Mouse (Mus musculus) CD8-positive naive resting alpha-beta T cell, adult 2 months (primary cell): ENCODE data around the gene Tpbg.
"Not testable (repeated sequence)": the region's sequence is repeated elsewhere in the genome, so short reads cannot be mapped to it uniquely, and the experiment has no call there.

Experiments
- DNase-seq, 2 experiments: peaks; one replicate each; pipeline ENCODE4 v3.0.0; 2022; ENCODE audit warnings: low read depth in 2 of 2, low spot score in 2 of 2

The Tpbg gene

GRCm38 (mm10) chr9:85842351-85843011 is at the start of gene Tpbg:
Gene Tpbg (plus strand): TSS chr9:85842380.
- DNase-seq = no peak

GRCm38 (mm10) chr9:85801986-85802385 is 40.2 kb upstream of the Tpbg start:
- DNase-seq = not testable (repeated sequence)

GRCm38 (mm10) chr9:85802563-85802962 is 39.6 kb upstream of the Tpbg start:
- no peak for DNase-seq

GRCm38 (mm10) chr9:85806411-85806810 is 35.8 kb upstream of the Tpbg start:
- no peak for DNase-seq

GRCm38 (mm10) chr9:85809246-85809645 is 32.9 kb upstream of the Tpbg start:
- DNase-seq = no peak

- no peak for DNase-seq
These were observed 21.4 kb upstream of the Tpbg start for GRCm38 (mm10) chr9:85820829-85821228.

- no peak for DNase-seq
These were observed 6.4 kb upstream of the Tpbg start for GRCm38 (mm10) chr9:85835521-85836425.

- DNase-seq = no peak
These were observed 2.6 kb upstream of the Tpbg start for GRCm38 (mm10) chr9:85839626-85840025.

GRCm38 (mm10) chr9:85841891-85842290 is 289 bp upstream of the Tpbg start:
- DNase-seq = no peak

GRCm38 (mm10) chr9:85843031-85843890 is 1.1 kb downstream of the Tpbg start:
- no peak for DNase-seq

GRCm38 (mm10) chr9:85843891-85844646 is 1.9 kb downstream of the Tpbg start:
- no peak for DNase-seq

GRCm38 (mm10) chr9:85844647-85844983 is 2.4 kb downstream of the Tpbg start:
- DNase-seq = no peak

GRCm38 (mm10) chr9:85846186-85846585 is 4.0 kb downstream of the Tpbg start:
- no peak for DNase-seq

- DNase-seq = no peak
These were observed 12.6 kb downstream of the Tpbg start for GRCm38 (mm10) chr9:85854780-85855179.

- no peak for DNase-seq
These were observed 14.3 kb downstream of the Tpbg start for GRCm38 (mm10) chr9:85856511-85856910.

GRCm38 (mm10) chr9:85861065-85861464 is 18.9 kb downstream of the Tpbg start:
- no peak for DNase-seq

- no peak for DNase-seq
These were observed 20.4 kb downstream of the Tpbg start for GRCm38 (mm10) chr9:85862562-85862961.

- no peak for DNase-seq
These were observed 30.7 kb downstream of the Tpbg start for GRCm38 (mm10) chr9:85872908-85873307.

- DNase-seq = no peak
These were observed 51.5 kb downstream of the Tpbg start for GRCm38 (mm10) chr9:85893681-85894080.
